Mouse (Mus musculus): ENCODE measurements at regions not wholly inside any gene's neighbourhood (a gene's known extent, or its start where the extent isn't known, plus 50 kb on each side); places are given as distances from the start of the nearest gene placed in this dataset.
A peak's percentile ranks its signal among the peaks of the same experiment; 100 is the strongest.

- no peak for DNase-seq
Measured at GRCm38 (mm10) chr9:94589672-94590071, 51.8 kb upstream of the 1190002N15Rik start.

GRCm38 (mm10) chr9:94604993-94605392, 64.7 kb upstream of the Slc9a9 start:
- DNase-seq: no peak

GRCm38 (mm10) chr9:94606422-94606821, 63.3 kb upstream of the Slc9a9 start:
- DNase-seq: no peak

GRCm38 (mm10) chr9:94607011-94607749, 62.5 kb upstream of the Slc9a9 start:
- peak; percentile 35 for DNase-seq

- no peak for DNase-seq
Measured at GRCm38 (mm10) chr9:94607750-94608106, 62.0 kb upstream of the Slc9a9 start.

- DNase-seq: no peak
Measured at GRCm38 (mm10) chr9:94610101-94610500, 59.6 kb upstream of the Slc9a9 start.

- peak; percentile 19 for DNase-seq
Measured at GRCm38 (mm10) chr9:94610600-94611337, 58.9 kb upstream of the Slc9a9 start.

GRCm38 (mm10) chr9:94613891-94614671, 55.6 kb upstream of the Slc9a9 start:
- DNase-seq: peak; percentile 46

GRCm38 (mm10) chr9:94615205-94615604, 54.5 kb upstream of the Slc9a9 start:
- DNase-seq: no peak

- DNase-seq: no peak
Measured at GRCm38 (mm10) chr9:94618079-94618786, 51.5 kb upstream of the Slc9a9 start.
